Comparison of ENCODE assay signal across 8 mouse cellular contexts in genomic region chr2:149625626-149626025, GRCm38 (mm10).
DNase-seq lines count a peak whose midpoint lies in the region; ATAC-seq lines count a peak whose summit lies in the region.
"Had no signal": no experiment of that assay in that cellular context is flagged by ENCODE, and none has a peak within 500 bp of the region (broad histone marks: within the 10 kb centered on the region; RNA-seq: fewer than 3 reads in every experiment).

No protein-coding gene starts in this region.

- no peaks in the 10 kb centered on the region for H3K9me3 ChIP-seq in kidney, embryonic 14.5 days (ENCODE audit: control insufficient read depth, low read length)
- H3K9me3 ChIP-seq: heart, embryonic 15.5 days had no signal

- WGBS in kidney, embryonic 14.5 days, result 50% methylated on average over 1 of the region's 1 CpGs

- H3K4me1 ChIP-seq in kidney, embryonic 14.5 days (ENCODE audit: control insufficient read depth, insufficient read depth, low read length), result no peaks in the 10 kb centered on the region
- H3K4me1 ChIP-seq: heart, embryonic 15.5 days had no signal

- H3K27me3 ChIP-seq in kidney, embryonic 14.5 days (ENCODE audit: control insufficient read depth, insufficient read depth, low read length), result no peaks in the 10 kb centered on the region
- H3K27me3 ChIP-seq: heart, embryonic 15.5 days had no signal

- H3K27ac ChIP-seq in kidney, embryonic 14.5 days (ENCODE audit: low read depth, low read length), result no peak overlapping the region
- H3K27ac ChIP-seq: heart, embryonic 15.5 days had no signal

- peak; percentile 6 for DNase-seq in kidney, adult 11 months
- DNase-seq in right cerebral cortex, postnatal 10 days (ENCODE audit: low spot score in 2 of 2), result peak; percentile 34 to 35
- DNase-seq in right cerebral cortex, postnatal 4 days, result no peak
- DNase-seq in heart, adult 9 months (ENCODE audit: low spot score in 2 of 2), result peak; percentile 7 to 31
- peak; percentile 27 for DNase-seq in telencephalon, adult 2 months (ENCODE audit: low read depth, low spot score)
- no peak for DNase-seq in gastrocnemius, postnatal 25 days

- H3K4me3 ChIP-seq in kidney, embryonic 14.5 days (ENCODE audit: low read length), result no peak overlapping the region
- H3K4me3 ChIP-seq: heart, embryonic 15.5 days had no signal

- no peak overlapping the region for H3K4me2 ChIP-seq in kidney, embryonic 14.5 days (replicated peaks; ENCODE audit: low read depth, low read length)
- H3K4me2 ChIP-seq: heart, embryonic 15.5 days had no signal

- no peak overlapping the region for H3K9ac ChIP-seq in kidney, embryonic 14.5 days (ENCODE audit: low read depth, low read length)
- H3K9ac ChIP-seq: heart, embryonic 15.5 days had no signal

- no peaks in the 10 kb centered on the region for H3K36me3 ChIP-seq in kidney, embryonic 14.5 days (ENCODE audit: control insufficient read depth, insufficient read depth, low read length)
- H3K36me3 ChIP-seq: heart, embryonic 15.5 days had no signal

- no peak for ATAC-seq in kidney, embryonic 14.5 days (ENCODE audit: low FRiP score, low TSS enrichment)

Comparison
In these comparisons a context has a peak if more than half of its experiments do, and no peak if none do; other contexts are left out.
1. DNase-seq: peak in kidney, adult 11 months (single experiment), right cerebral cortex, postnatal 10 days (2 of 2), heart, adult 9 months (2 of 2) and telencephalon, adult 2 months (single experiment); none in right cerebral cortex, postnatal 4 days (single experiment) and gastrocnemius, postnatal 25 days (single experiment).